Mouse (Mus musculus) neutrophil, adult 59 days (primary cell): Measurements from ENCODE around the gene Dph1. TPM values are rescaled to one million over a fixed set of nuclear protein-coding genes. Genes with fewer than 3 reads are reported as not detected.

Experiments used
- total RNA-seq, 2 experiments: library from RNA; stranded (reverse); gene quantifications; 1 replicate in 1 of 2; 2 replicates in 1 of 2; pipeline ENCODE4 v1.2.4; 2023

Gene Dph1
- total RNA-seq = 1 to 10 TPM; 4.0 to 4.8 TPM

GRCm38 (mm10) chr11:75190905-75191441, at the start of gene Dph1:
Dph1 (minus strand) TSS chr11:75191241.

GRCm38 (mm10) chr11:75193256-75194071, 2.4 kb upstream of the Dph1 start, which contains the start of gene Rtn4rl1:
Rtn4rl1 (plus strand) TSS chr11:75193783.

GRCm38 (mm10) chr11:75178672-75179208, 12.3 kb downstream of the Dph1 start, which contains the start of gene Ovca2:
Ovca2 (minus strand) TSS chr11:75178835.

GRCm38 (mm10) chr11:75169405-75170080, 21.5 kb downstream of the Dph1 start, which contains the start of gene Hic1:
Hic1 (minus strand) TSS chr11:75169519.

Other genes starting within 250 kb of the Dph1 start
- 1 to 10 TPM; 2.8 to 4.3 TPM for gene Hic1, start 21.7 kb downstream of the Dph1 start, total RNA-seq
- gene Ovca2, start 12.4 kb downstream of the Dph1 start, total RNA-seq = 1 to 10 TPM; 4.7 to 7.6 TPM
- gene Rtn4rl1, start 2.5 kb upstream of the Dph1 start, total RNA-seq = under 1 TPM; 0.20 to 0.31 TPM
- gene Rpa1, start 157.1 kb upstream of the Dph1 start, total RNA-seq = 10 to 100 TPM; 62.8 to 68.2 TPM
- 1 to 10 TPM; 2.8 to 5.0 TPM for gene Smyd4, start 157.2 kb upstream of the Dph1 start, total RNA-seq
- 10 to 100 TPM; 15.6 to 17.8 TPM for gene Serpinf1, start 231.5 kb upstream of the Dph1 start, total RNA-seq
- gene Serpinf2, start 248.3 kb upstream of the Dph1 start, total RNA-seq = under 1 TPM; 0.16 to 0.18 TPM